Mouse (Mus musculus) left cerebral cortex, postnatal 36 days (tissue): ENCODE results near the gene Zfp358. TPM values are rescaled to one million over a fixed set of nuclear protein-coding genes. Genes with fewer than 3 reads are reported as not detected.
A peak's percentile ranks its signal among the peaks of the same experiment; 100 is the strongest.

Experiments used
- DNase-seq, 2 experiments: peaks; one replicate each; pipeline ENCODE4 v3.0.0; 2021 to 2022; ENCODE audit warnings: low spot score in 2 of 2, mixed read lengths in 1 of 2
- intact Hi-C: fragments of 180-260 bp; cut with DNase I; formaldehyde crosslinking; loops from one replicate; pipeline ENCODE4 v1.15.1; 2025
- total RNA-seq, 2 experiments: library from RNA; stranded (reverse); gene quantifications; 2 replicates each; pipeline ENCODE4 v1.2.3; 2021

The Zfp358 gene
- total RNA-seq: 10 to 100 TPM; 28.7 to 30.8 TPM

DNA sequence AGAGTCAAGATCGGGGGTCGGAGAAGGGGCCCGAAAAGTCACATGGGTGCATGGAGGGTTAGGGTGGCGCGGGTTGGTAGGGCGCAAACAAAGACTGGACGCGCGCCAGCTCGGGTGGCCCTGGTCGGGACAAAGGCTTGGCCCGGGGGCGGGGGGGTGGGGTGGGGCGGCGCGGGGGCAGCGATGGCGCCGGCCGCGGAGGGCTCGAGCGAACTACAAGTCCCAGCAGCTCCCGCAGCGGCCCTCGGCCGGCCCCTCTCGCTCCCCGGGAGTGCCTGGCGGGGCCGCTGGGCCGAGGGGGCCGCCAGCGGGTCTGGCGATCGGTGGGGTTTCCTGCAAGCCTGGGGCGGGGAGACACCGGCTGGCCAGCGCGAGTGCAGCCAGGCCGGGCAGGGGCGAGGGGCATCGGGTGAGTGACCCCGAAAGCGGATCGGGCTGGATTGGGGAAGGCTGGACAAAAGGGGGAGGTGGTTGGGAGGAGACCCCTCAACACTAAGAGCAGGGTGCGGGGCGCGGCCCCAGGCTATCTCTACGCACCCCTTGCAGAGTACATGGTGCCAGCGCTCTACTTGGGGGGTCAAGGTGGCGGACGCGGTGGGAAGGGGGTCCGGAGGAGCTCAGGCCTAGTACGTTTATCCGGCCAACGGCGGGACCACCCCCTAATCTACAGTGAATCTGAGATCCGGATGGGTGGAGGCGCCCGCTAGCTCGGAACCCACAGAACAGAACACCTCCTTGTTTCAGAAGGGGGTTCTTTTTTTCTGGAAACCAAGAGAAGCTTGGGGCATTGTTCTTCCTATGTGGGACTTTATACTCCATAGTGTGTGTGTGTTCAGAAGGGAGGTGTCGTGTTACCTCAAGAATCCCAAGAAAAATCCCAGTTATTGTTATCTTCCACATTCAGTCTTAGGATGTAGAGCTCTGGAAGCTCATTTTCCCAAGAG, at the start of gene Zfp358:
Gene Zfp358 (plus strand): TSS at position 238 of the 944 bp plus-strand sequence.
- DNase-seq: peak; percentile 69 to 78
- intact Hi-C loops: no loop called here

DNA sequence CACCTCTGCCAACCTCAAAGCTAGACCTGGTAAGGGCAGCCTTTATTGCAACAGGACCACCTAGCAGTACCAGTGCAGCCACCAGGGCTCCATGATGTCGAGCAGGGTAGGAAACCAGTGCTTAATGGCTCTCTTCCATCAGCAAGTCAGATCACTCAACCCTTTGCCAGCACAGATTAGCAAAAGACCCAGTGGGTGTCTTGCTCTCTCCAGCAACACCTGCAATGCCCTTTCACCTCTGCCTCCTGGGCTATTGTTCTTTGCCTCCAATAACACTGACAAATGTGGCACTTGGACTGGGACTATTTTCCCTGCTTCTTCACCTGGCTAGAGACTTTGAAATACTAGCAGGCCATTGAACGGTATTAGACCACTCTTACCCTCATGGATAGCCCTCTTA, 43.7 kb upstream of the Zfp358 start:
- intact Hi-C loops: no loop called here
- DNase-seq: no peak

DNA sequence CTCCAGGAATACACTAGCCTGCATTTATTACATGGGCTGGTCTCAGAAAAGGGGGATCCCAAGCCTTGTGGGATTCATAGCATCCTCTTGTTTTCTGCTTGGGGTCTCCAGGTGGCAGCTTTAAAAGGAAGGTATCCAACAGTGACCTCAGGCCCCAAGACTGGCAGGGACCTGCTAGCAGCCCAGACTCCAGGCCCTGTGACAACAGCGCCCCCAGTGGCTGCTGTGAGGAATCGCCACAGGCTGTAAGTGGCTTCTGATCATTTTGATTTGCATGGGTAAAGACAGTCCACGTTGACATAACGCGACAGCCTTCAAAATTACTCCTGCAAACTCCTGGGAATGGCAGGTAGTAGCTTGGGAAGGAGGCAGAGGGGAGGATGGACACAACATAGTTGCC, 42.3 kb upstream of the Zfp358 start:
- DNase-seq: peak; percentile 30 to 34
- intact Hi-C loops: loop anchor here (10.0 kb wide), 1 partner anchor 96 kb away; the partner anchor contains the start of gene A430078G23Rik

DNA sequence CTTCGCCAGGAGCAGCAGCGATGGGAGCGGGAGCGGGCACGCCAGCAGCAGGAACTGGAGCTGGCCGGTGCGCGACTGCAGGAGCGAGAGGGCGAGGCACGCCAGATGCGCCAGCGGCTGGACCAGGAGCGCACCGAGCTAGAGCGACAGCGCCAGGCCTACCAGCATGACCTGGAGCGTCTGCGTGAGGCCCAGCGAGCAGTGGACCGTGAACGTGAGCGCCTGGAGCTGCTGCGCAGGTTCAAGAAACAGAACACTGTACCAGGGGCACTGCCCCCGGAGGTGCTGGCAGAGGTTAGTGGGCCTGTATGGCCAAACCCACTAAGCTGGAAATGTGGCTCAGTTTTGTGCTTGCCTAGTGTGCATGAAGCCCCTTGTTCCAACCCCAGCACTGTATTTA, 40.9 kb upstream of the Zfp358 start:
- no peak for DNase-seq
- intact Hi-C loops: loop anchor here (10.0 kb wide), 1 partner anchor 97 kb away; the partner anchor contains the start of gene A430078G23Rik

DNA sequence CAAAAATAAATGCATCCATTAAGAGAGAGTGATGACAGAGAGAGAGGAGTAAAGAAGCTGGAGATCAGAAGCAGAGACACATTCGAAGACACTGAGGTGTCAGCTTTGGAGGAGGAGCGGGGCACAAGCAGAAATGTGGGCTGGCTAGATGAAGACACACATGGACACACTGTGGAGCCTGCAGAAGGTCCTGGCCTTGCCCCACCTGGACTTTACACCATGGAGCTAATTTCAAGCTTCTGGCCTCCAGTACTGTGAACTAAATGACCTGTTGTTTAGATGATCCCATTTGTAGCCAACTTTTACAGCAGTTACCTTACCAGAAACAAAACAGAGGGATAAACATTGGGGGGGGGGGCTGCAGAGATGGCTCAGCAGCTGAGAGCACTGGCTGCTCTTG, 29.7 kb upstream of the Zfp358 start:
- intact Hi-C loops: no loop called here
- DNase-seq: no peak

DNA sequence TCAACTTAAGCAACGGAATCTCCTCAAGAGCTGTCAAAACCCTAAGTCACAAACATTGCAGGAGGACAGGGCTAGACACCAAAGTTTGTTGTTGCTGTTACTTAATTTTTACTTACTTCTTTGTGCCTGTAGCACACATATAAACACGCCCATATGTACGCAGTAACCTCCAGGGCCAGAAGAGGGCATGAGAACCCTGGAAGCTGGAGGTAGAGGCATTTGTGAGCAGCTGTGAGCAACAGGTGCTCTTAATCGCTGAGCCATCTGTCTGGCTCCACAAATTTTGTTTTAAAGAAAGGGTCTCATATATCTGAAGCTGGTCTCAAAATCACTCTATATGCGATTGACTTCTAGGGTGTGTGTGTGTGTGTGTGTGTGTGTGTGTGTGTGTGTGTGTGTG, 28.6 kb upstream of the Zfp358 start:
- intact Hi-C loops: no loop called here

DNA sequence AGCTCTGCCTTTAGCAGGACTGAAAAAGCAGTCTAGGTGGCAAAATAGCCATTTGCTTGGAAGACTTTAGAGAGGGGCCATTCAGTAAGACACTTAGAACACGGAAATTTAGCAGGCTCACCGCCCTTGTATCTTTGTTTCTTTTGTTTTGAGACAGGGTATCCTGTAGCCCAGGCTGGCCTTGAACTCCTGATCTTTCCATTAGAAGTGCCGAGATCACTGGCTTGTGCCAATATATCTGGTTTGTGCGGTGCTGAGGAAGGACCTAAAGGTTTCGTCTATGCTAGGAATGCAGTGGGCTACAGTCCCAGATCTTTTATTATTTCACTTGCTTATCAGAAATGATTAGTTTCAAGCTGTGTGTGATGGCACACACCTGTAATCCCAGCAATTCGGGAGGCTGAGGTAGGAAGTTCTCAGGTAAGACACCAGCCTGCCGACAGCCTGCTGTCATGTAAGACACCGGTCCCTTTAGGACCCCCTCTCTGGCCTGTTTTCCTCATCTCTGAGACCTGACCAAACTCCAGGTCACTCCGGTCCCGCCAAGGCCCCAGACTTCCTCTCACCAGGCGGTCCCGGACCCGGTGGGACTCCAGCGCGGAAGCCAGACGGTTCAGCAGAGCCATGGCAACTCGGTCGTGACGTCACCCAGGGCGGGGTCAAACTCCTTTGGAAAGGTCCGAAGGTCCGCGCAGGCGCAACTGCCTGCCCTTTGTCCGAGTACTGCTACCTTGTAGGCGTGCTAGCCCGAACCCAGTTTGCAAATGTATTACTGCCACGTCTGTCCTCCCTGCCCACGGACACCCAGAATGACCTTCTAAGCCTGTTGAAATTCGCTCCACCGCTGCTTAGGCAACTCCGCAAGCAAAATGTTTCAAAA, 25.7 kb upstream of the Zfp358 start, which contains the start of gene Pex11g:
Gene Pex11g (minus strand): TSS at position 675 of the 880 bp plus-strand sequence.
- DNase-seq: peak; percentile 74 to 82
- intact Hi-C loops: no loop called here

More for the DNA sequence above, 28.6 kb upstream of the Zfp358 start:
- DNase-seq: no peak

DNA sequence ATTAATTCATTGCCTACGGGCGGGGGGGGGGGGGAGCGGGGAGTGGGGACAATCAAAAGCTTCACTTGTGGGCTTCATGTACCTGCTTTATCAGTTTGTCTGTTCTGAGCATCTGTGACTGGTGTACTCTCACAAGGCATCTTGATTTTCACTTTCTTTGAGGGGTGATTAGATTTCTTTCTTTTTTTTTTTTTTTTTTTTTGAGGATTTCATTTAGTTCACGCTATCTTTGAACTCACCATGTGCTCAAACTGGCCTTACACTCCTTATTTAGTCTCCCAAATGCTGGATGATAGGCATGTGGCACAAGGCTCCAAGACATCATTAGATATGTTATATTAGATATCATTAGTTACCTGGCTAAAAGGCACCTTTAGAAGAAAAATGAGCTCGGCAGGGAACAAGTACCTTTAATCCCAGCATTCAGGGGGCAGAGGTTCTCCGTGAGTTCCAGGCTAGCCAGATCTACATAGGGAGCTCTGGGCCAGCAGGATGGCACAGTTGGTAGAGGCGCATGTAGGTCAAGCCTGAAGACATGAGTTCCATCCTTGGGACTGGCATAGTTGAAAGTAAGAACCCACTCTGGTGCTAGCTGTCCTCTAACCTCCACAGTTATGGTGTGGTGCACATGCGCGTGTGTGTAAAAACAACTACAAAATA, 24.9 kb upstream of the Zfp358 start:
- intact Hi-C loops: no loop called here
- DNase-seq: no peak

DNA sequence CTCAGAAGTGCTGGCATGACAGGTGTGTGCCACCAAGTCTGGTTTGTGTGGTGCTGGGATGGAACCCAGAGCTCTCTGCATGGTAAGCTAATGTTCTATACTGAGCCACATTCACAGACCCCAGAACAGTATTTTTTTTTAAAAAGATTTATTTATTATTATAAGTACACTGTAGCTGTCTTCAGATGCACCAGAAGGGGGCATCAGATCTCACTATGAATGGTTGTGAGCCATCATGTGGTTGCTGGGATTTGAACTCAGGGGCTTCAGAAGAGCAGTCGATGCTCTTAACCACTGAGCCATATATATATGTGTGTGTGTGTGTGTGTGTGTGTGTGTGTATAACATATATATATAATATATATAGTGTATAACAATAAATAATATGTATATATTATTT, 24.1 kb upstream of the Zfp358 start:
- no peak for DNase-seq
- intact Hi-C loops: no loop called here

DNA sequence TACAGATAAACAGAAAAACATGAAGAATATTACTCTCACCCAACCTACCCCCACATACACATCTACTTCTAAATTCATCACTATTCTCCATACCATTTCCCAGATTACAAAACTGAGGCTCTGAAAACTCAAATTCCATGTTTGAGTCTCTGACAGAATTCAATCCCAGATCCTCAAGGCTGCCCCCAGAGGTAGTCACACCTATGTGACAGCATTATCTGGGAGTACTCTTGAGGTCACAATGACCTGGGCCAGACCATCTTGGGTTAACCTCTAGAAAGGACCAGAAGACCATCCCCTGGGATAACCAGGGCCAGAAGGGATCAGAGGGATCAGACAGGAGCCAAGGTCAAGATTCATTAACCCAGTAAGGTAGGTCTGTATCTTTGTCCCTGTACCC, 22.4 kb upstream of the Zfp358 start, which contains the start of gene Tex45:
Gene Tex45 (plus strand): TSS at position 301 of the 400 bp plus-strand sequence.
- intact Hi-C loops: no loop called here
- no peak for DNase-seq

DNA sequence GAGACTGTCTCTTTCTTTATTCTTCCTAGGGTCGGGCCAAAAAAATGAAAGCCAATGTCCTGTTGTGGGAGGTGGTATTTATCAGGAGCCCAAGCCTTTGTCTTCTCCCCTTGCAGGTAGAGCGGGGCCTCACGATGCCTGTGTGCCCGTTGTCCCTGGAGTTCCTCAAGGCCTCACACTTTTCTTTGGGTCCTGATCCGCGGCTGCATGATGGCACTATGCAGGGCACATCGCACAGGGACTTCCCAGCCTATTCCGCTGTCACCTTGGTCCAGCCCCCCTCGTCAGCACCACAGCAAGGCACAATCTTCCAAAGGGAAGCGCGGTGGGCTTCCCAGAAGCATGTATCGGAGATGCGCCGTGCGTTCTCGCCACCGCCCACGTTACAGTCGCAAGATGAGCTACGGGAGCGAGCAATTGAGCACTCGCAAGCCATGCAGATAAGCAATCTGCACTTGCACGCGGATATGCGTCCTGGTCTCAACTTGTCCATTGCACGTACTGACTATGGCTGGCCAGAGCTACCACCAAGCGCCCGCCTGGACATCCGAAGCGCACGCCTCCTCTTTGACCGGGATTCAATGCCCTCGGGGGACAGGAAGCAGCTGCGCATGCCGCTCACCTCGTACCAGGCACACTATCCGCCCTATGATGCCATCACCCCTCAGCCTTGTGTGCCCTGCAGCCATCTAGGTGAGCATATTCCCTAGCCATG, 17.1 kb upstream of the Zfp358 start:
- no peak for DNase-seq
- intact Hi-C loops: no loop called here

DNA sequence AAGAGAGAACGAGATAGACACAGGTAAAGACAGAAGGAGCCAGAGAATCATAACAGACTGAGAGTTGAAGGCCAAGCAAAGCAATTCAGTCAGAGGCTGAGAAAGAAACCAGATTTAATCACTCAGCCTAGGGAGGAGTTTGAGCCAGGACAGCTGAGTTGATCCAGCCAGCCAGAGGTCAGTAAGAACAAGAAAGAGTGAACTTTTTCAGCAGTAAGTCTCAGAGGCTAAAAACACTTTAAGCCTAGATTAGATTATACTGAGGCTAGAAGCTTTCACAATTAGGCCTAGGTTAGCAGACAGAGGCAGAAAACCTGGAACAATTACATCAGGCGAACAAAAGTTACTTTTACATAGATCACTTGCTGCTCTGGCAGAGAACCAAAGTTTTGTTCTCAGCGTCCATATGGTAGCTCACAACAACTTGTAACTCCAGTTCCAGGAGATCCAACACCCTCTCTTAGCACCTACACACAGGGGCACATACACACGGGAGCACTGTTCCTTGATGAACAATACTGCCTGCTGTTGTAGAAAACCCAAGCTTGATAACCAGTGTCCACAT, 12.6 kb upstream of the Zfp358 start:
- intact Hi-C loops: no loop called here
- DNase-seq: no peak

DNA sequence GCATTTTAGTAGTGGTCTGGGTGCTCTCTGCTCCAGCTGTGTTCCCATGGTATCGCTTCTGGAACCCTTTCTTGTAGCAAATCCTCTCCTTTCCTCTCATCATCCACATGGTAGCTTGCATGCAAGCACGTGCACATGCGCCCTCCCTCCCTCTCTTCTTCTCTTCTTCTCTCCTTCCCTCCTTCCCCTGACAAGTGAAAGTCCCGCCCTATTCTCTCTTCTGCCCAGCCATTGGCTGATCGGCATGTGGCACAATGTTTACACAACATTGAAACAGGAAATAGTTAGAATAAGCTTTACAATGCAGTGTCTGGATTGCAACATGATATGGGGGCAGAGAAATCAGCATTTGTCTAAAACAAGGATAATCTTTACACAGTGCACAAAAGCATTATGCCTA, 11.3 kb upstream of the Zfp358 start:
- no peak for DNase-seq
- intact Hi-C loops: no loop called here

DNA sequence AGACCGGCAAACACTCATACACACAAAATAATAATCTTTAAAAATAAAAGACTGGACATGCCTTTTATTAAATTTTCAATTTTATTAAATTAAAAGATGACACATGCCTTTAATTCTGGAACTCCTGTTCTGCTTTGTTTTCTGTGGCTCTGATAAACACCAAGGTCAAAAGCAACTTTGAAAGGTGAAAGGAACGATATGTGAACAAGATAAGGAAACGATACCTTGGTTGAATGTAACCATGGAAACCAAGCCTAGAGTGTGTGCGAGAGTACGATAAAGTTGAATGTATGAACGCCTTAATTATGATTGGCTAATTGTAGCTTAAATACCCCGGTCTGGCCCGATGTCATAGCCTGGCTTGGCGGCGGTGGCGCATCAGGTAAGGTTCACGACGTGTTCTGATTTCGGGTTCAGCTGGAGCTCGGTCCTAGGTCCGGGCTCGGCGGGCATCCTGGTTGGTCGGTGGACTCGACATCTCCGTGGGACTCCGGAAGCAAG, 10.6 kb upstream of the Zfp358 start:
- intact Hi-C loops: no loop called here
- no peak for DNase-seq

DNA sequence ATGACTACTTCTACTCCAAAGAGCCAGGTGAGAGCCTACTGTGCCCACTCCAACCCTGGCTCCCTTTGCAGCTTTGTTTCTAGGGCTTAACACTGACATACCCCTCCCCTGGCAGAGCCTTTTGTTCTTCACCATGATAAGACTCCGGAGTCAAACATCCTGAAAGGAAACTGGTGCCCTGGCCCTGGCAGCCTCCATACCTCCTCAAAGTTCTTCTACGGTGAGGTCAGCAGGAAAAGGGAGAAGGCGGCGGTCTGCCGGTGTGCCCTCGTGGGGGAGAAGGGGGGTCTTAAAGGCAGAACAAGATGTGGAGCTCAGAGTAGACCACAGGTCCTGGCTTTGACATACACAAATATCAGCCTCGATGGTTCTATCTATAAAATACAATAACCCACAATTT, 9.4 kb upstream of the Zfp358 start:
- no peak for DNase-seq
- intact Hi-C loops: no loop called here

DNA sequence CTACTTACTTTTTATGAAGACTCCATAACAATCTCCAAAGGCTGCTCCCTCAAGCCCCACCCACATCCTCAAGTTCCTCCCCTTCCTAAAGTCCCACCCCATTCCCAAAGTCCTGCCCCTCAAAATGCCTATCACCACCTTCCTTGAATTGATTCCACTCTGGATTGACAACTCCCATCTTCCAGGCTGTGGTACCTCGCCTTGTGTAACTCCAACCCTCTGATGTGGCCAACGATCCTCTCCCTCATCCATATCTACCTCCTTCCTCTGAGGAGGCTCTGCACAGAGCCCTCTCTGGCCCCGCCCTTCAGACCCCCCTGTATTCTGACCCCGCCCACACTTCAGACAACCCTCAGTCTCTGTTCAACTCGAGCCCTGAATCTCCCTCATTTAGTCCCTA, 7.7 kb upstream of the Zfp358 start:
- DNase-seq: no peak
- intact Hi-C loops: no loop called here

DNA sequence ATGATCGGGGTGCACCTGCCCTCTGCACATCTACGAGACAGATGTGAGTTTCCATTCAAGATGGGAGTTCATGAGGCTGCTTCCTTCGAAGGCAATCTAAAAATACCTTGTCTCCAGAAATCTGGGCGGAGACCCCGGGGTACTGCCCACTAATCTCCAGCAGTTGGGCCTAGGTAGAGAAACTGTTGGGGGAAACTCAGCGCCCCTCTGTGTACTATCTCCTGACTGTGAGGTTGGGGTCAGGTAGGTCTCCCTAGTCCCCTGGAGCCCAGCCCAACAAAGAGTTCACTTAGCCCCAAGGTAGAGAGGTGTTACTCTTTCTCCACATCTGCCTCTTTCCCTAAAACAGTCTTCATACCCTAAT, 889 bp downstream of the Zfp358 start:
- intact Hi-C loops: no loop called here
- DNase-seq: no peak

DNA sequence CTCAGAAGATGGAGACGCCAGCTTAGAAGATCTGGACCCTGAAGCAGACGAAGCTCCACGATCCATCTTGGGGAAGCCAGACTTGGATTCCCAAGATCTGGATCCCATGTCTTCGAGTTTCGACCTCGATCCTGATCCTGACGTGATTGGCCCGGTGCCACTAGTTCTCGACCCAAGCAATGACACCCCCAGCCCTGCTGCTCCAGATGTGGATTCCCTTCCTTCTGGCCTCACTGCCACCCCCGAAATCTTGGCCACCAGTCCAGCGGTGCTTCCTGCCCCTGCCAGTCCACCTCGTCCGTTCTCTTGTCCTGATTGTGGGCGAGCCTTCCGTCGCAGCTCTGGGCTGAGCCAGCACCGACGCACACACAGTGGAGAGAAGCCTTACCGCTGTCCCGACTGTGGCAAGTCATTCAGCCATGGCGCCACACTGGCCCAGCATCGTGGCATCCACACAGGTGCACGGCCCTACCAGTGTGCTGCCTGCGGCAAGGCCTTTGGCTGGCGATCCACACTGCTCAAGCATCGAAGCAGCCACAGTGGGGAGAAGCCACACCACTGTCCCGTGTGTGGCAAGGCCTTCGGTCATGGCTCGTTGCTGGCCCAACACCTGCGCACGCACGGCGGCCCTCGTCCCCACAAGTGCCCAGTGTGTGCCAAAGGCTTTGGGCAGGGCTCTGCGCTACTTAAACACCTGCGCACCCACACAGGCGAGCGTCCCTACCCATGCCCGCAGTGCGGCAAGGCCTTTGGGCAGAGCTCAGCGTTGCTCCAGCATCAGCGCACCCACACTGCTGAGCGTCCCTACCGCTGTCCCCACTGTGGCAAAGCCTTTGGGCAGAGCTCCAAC, 2.9 kb downstream of the Zfp358 start:
- intact Hi-C loops: no loop called here
- DNase-seq: no peak
